Mouse (Mus musculus) retina, postnatal 7 days (tissue): Measurements from ENCODE around the gene Hdac9.

Source experiments
- DNase-seq: peaks from one replicate; pipeline ENCODE4 v3.0.0-alpha.2; 2012; ENCODE audit warnings: low read depth, low spot score

The Hdac9 gene

DNA sequence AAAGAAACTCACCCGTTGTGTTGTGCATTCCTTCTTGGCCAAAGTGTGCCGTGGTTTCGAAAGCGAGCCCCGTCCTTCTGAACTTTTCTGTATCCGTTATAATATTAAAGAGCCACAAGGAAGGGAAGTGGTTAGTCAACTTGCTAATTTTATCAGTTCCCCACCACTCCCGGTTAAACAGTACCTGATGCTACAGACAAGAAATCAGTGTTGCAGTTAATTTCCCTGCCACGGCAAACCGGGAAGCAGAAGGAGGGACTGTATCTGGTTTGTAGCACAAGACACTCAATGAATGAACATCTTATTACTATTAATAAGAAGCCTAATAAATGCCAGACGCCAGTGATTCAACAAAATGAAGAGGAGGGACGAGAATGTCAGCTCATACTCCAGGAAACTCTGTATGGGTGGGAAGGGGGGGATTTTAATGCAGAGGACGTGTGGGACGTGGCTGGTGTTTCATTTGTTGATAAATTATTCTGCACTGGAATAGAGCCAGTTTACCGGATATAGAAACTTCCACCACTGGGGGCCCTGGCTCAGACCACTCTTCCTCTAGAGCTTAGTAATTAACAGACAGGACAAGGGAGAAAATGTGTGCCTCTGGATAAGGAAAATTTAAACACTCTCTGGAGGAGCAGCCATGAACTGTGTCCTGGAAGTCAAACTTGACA is 202.5 kb downstream of the Hdac9 start:
- DNase-seq = no peak

DNA sequence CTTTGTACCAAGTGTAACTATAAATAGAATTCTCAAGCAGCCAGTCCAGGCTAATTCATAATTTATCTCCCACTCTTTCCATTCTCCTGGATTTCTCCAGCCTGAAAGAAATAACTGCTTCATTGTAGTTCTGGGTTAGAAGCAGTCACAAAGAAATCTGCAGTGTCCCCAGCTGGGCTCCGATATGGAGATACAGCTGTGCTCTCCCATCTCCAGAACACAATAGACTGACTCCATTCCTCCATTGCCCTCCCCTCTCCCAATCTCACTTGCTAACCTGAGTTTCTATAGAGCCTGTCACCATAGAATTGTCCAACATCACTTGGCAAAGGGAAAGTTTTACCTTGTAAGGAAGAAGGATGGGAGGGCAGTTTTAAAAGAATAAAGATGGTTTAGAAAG is 218.9 kb downstream of the Hdac9 start:
- no peak for DNase-seq

DNA sequence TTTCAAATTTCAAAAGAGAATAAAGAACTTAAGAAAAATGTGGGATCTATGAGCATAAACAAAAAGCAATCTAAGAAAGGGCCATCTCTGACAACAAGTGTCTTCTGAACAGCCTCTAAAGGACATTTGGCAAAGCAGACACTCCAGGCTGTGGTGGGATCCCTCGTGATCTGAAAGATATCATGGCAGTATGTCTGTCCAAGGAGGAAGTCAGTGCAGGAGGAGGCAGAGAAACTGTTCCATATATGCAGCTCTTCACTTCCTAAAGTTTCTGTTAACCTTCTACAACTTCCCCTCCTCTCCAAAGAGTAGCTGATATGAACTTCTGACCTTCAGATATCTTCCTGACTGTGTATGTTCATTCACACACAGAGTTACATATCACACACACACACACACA is 220.2 kb downstream of the Hdac9 start:
- DNase-seq = no peak

DNA sequence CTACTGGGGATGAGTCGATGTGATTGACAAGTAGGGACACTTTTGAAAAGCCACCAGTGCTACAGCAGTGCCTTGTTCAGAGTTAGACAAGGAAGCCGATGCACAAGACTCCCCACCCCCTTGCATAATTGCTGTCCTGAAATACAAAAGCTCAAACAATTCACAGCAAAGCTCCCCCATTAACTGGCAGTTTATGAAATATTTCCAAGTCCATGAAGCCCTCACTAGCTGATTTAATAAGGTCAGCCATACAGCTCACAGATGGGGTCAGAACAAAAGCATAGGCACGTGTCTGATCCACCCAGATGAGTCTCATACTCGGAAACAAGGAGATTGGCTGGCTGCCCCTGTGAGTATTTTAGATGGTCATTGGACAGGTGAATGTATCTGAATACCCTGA is 228.0 kb downstream of the Hdac9 start:
- peak; percentile 8 for DNase-seq

DNA sequence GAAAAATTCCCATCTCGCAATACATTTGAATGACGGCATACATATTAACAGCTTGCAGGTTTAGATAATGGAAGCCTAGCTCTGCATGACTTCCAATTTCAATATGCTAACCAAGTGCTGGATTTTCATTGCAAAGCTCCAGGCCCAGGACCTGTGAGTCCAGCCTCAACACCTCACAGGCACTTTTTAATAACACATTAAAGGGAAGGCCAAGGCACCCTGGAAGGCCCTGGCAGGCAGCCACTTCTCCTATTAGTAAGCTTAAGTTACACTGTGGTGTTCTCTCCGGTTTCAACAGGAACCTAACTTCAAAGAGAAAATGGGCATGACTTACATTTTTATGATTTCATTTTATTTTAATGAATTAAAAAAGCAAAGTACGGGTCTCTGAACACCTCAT is 233.5 kb downstream of the Hdac9 start:
- no peak for DNase-seq

DNA sequence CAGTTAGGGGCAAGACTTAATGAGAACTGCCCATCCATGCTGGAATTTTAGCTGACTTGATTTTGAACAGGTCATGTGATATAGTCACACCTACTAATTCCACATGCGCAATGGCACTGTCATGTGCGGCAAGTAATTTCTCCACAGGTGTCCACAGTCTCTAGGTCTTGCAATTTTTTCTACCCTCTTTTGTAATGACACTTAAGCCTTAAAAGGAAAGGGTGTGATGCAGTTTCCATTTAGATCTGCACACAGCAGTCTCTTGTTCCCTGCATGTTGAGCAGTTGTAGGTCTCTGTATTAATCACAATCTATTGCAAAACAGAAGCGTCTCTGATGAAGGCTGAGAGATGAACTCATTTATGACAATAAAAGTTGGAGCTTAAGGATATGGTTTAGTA is 234.2 kb downstream of the Hdac9 start:
- DNase-seq = no peak

DNA sequence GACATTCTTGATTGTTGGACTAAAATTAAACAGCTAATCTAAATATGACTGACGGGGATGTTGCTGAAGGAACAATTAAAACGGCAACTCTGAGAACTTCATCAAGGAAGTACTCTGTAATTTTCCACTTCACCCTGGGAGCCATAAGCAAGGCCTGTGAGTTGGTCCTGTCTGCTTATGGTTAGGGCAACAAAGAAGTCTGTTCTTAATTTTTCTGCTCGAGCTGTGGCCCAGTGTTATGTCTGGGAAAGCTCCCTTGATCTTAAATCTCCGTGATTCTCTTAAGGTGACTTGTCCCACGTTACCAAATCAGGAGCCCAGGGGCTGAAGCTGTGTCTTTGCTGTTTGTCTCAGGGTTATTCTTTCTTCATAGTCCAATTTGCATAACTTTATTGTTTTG is 236.3 kb downstream of the Hdac9 start:
- DNase-seq = no peak

DNA sequence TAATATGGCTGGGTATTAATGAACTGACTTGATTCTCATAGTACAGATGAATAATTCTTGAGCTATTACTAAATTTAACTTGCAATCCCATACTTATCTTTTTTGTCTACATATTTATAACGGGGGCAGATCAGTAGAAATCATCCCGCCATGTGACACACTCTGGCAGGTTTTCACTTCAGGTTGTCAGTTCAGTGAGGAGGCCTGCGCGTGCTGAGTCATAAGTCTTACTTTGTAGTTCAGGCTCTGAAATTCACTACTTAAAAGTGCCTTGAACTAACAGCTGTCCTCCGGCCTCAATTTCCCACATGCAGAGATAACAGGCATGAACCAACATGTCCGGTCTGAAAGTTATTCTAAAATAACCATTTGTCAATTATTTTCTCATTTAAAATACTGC is 239.8 kb downstream of the Hdac9 start:
- DNase-seq = no peak

DNA sequence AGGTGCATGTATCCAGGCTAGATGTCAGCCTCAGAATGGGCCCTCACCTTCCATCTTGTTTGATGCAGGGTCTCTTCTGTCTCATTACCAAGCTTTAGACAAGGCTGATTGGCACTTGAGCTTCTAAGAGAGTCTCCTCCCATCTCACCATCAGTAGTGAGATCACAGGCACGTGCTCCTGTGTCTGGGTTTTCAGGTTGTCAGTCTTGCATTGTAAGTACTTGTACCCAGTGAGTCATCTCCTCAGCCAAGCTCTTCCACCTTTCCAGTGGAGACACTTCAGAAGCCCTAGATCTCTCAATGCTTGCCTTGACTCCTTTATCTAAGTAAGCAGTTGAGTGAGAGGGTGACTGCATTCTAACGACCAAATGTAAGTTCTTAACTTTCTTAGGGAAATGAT is 242.7 kb downstream of the Hdac9 start:
- DNase-seq = no peak

DNA sequence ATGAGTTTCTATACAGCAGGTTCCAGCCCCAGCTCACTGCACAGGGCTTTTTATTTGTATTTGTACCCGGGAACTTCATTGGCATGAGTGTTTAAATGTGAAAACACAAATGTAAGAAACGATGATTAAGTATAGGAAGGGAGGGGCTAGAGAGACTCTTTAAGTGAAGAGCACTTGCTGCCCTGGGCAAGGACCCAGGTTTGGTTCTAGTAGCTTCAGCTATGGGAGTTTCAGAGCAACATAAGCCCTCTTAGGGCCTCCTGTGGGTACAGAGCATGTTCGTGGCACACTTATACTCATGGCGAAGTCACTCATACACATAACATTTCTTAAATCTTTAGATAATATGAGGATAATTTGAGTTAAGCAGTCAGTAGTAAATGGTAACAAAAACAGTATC is 243.4 kb downstream of the Hdac9 start:
- no peak for DNase-seq

DNA sequence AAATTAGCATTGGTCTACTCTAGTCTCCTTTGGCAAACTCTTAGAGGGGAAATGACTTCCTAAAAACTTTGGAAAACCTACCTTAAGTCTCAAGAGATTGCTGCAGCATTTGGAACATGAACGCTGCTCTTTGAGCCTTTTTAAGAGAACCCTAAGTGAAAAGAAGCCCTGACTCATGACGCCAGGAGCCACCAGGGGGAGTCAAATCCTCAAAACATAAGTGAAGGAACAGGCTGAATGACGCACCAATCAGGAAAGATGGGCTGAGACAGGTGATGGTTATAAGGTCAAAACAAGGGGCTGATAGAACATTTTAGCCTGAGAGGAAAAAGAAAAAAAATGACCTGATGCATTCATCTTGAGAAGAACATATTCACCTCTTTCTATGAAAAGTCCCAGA is 252.1 kb downstream of the Hdac9 start:
- peak; percentile 49 for DNase-seq

DNA sequence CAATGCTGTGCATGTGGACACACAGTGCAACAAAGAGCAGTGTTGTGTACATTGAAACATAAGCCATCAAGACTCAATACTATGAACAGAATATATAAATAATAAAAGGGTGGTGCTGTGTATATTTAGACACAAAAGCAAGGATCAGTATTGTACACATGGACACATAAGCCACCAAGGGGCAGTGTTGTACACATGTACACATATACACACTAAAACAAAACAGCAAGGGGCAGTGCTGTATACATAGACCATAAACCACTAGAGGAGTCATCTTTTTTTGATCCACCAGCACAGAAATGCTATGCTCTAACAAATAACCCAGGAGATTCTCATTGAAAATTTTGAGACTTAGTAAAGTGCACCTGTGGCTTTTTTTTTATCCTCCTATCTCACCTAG is 255.5 kb downstream of the Hdac9 start:
- no peak for DNase-seq

DNA sequence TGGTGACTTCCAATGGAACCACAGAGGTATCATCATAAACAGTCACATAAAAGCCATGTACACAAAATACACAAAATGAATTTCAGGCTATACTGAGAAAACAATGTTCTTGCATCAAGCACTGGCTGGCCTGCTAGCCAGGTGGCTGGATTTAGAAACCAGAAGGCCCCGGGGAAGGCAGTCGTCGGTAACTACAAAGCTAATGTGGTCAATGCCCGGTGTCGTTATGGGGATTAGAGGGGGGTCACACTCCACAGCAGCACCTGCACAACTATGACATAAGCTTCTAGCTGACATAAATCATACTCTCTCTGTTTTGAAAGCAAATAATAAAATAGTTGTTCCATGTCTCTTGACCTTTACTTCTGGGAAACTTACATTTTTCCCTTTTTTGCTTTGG is 256.9 kb downstream of the Hdac9 start:
- DNase-seq = no peak

DNA sequence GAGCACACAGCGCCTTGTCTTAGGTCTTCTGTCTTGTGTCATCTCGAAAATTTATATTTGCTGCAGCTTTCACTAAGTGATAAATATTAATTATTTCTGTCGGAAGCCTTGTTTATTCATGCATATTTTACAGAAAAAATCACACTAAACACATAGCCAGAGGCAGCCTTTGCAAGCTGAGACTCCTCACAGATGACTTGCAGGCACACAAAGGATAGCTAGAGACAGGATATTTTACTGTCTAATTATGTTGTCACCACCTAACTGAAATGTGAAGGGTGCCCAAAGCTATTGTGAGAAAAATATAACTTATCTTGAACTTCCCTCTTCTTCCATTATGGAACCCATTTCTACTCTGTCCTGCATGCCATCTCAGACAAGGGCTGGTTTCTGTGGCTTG is 258.3 kb downstream of the Hdac9 start:
- no peak for DNase-seq

DNA sequence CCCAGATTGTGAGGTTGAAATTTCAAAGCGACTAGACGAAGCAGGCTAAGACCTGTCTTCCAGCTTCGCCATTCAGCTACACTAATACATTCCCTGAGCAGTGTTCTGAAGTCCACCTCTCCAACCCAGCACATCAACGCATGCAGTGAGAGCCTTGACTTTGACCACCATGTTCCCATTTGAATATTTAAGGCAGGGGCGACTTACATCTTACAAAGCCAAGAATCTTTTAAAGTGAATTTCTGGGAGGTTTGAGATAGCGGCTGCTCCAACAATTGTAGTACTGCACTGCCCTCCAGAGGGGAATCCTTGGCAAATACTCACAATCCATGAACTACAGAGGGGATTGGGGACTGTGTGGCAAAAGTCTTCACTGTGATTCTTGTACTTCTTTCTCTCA is 258.8 kb downstream of the Hdac9 start:
- DNase-seq = peak; percentile 43

DNA sequence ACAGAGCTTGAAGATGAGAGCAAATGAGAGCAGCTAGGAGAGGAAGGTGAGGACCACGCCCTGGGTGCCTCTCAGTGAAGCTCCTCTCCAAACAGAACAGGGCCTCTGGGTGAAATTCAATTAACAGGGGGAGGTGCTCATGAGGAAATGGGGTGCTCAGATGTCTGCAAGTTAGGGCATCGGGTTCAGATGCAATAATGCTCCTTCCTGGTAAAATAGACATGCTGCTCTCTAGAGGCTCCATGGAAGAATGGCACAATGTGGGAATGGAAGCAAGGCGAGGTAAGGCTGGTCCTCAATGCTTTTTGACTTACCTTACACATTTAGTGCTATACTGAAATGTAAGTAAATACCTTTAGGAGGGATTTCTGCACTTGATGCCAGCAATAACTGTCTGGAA is 263.3 kb downstream of the Hdac9 start:
- DNase-seq = no peak

DNA sequence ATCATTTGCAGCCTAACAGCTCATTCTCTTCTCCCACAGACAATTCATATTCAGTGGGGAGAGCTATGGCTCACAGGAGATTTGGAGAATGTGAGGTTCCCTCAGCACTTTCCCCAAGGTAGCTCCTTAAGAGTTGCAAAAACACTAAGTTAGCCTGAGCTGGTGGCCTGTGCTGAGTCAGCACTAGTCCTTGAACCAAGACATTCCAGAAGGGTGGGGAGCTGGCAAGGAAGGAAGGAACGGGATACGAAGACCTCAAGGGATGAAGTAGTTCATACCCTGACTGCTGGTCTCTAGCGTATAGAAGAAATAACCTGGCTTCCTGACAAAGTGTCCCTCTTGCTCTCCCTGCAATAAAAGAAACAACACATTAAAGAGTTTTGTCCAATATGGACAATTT is 268.1 kb downstream of the Hdac9 start:
- no peak for DNase-seq

DNA sequence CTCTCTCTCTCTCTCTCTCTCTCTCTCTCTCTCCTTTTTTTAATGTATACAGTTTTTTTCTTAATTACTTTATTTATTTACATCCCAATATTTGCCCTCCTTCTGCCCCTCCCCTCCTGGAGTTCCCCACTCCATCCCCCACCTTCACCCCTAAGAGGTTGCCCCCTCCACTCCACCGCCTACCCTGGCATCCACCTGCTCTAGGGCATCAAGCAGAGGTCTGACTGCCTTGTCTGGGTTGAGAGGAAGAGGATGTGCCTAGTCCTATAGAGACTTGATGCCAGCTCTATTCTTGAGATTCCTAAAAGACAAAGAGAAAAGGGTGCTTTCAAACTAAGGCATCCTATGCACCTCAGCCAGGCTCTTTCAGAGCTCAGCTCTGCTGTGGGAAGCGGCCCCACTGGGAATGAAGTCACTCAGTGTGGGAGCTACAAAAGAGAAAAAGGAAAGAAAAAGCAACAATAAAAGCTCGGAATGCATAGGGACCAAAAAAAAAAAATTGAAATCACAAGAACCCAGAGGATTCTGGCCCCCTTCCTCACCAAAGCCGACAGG is 275.1 kb downstream of the Hdac9 start:
- no peak for DNase-seq

DNA sequence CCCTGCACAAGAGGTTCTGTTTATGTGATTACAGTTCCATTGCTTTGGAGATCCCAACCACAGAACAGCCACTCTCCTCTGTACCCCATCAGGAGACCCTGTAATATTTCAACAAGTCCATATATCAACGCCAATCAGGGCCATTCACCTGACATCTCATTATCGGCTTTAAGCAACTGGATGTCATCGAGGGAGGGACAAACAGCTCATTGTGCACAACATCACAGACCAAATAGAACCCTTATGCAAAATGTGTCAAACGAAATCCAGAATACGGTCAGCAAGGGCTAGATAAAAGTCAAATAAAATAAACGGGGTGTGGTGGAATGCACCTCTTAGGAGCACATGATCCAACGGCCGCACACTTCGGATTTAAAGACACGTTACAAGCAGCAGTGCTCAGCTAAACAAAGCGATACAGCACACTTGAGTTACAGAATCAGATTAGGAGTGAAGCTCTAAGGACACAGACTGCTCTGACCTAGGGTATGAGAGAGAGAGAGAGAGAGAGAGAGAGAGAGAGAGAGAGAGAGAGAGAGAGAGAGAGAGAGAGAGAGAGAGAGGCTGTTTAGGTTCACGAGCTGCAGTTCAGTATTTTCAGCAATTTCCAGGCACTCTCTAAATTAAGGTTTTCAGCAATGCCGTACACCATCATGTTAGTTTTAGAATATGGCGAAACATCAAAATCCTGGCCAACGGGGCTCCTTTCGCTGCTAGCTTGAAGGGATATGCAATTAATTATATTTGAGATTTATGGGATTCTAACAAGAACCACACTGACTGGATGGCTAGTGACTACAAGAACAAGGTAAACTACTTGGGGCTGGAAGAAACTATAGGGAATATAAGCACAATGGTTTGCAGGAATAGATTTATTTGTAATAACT is 279.4 kb downstream of the Hdac9 start:
- DNase-seq = no peak

DNA sequence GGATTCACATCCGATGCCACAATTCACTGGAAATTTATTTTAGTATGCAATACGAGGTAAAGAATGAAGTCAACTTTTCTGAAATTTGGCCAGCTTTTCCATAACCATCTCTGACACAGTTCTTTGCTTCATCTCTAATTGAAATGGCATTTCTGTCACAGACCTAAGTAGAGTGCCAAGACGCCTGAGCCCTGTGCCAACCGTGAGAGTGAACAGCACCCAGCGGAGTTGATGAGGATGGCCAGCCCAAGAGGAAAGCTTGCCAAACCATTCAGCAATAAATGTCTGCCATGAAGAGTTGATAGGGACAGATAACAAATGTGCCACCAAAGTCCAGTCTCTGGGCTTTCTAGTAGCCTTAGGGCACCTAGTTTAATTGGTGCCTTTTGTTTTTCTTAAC is 297.8 kb downstream of the Hdac9 start:
- no peak for DNase-seq

DNA sequence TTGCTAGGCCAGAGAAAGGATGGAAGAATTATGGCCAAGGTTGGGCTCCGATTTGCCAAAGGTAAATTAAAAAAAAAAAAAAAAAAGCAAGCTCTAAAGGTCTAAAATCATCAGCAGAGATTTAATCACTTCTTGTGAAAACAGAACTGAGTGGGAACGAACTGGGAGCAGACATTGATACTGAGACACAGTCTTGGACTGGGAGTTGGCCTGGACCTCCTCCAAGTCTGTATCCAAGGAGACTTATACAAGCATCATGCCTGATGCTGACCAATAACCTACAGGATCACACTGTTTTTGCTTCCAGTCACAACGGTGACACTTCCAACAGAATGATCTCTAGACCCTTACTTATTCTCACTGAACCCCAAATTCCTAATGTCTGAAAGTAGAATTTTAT is 298.6 kb downstream of the Hdac9 start:
- DNase-seq = no peak

DNA sequence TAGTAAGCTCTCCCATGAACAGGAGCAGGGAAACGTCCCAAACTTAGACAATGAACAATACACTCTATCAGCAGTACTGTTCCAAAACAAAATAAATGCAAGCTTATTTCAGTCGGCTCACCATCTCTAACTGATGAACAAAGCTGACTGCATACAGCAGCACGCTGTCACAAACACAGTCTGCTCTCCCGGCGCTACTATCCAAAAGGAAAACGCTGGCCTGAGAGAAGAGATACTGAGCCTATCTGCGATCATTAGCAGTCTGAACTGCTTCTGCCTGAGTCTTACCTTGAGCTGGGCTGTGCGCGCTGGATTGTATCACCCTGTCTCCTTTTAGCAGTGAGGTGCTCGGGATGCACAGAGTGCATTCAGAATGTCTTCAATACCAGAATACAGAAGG is 299.1 kb downstream of the Hdac9 start:
- no peak for DNase-seq

DNA sequence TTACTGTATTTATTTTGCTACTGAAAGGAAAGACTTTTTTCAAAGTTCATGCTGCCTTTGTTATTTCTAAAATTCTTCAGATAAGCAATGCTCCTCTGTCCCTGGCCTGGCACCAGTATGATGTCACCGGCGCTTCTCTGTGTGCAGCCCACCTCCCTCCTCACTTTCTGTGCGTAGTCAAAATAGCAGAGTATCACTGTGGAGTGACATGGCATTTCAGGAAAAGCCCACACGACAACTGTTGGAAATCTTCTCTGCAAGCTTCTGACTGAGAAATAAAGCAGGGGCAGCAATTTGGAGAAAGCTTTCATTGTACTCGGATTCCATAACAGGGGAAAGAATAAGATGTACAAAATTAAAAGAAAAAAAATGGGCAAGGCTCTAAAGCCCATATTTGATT is 302.1 kb downstream of the Hdac9 start:
- no peak for DNase-seq
